Mouse (Mus musculus): ENCODE measurements at regions not wholly inside any gene's neighbourhood (a gene's known extent, or its start where the extent isn't known, plus 50 kb on each side); places are given as distances from the start of the nearest gene placed in this dataset.

DNA sequence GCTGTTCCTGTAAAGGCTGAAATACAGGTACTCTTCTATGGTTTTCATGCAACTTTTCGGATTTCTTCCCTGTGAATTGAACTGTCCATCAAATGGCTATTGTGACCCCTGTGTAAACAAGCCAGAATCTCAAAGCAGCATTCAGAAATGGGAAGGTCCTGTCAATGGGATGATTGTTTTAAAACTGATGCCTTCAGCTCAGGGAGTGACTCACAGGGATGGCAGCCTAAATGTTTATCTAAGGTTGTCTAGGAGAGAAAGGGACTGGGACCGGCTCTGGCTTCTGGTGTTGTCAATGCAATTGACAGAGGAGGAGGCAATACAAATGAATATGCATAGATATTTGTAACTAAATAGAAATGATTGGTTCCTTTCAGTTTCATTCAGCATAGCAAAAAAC lies 421.3 kb downstream of the Epha4 start:
- TF ChIP-seq EP300 (optimal IDR thresholded peaks at IDR 0.05) (no peak), CTCF (IDR thresholded peaks at IDR 0.05; ENCODE audit: low read depth) (no peak)

Measured in stomach, postnatal 0 days (tissue).